Mouse (Mus musculus) cerebellum, adult 2 months (tissue): ENCODE data around the gene Thap11. TPM values are rescaled to one million over a fixed set of nuclear protein-coding genes. Genes with fewer than 3 reads are reported as not detected.

Experiments
- DNase-seq, 2 experiments: peaks; one replicate each; pipeline ENCODE4 v3.0.0; 2021
- H3K27ac ChIP-seq: fragments of 200-500 bp; 2 replicates; pipeline ENCODE4 v1.5.1; 2012; ENCODE audit warnings: low read length, control low read depth, inconsistent platforms; ENCODE audit not compliant: insufficient read depth
- H3K27me3 ChIP-seq: fragments of 200-500 bp; 2 replicates; pipeline ENCODE4 v1.6.1; 2012; ENCODE audit warnings: inconsistent platforms, mild to moderate bottlenecking, low read length, moderate library complexity; ENCODE audit not compliant: control insufficient read depth, insufficient read depth
- H3K4me1 ChIP-seq: fragments of 200-500 bp; 2 replicates; pipeline ENCODE4 v1.6.1; 2011; ENCODE audit warnings: low read length; ENCODE audit not compliant: control insufficient read depth, insufficient read depth
- H3K4me3 ChIP-seq: fragments of 200-500 bp; replicated peaks from 2 replicates; pipeline ENCODE3; 2011; ENCODE audit warnings: mild to moderate bottlenecking, low read depth, low read length, control low read depth; ENCODE audit not compliant: insufficient read depth
- CTCF ChIP-seq: fragments of 200-500 bp; IDR thresholded peaks from 2 replicates; pipeline ENCODE4 v1.5.1; 2011; ENCODE audit warnings: low read depth, mild to moderate bottlenecking, control low read depth, low read length, moderate library complexity, borderline replicate concordance; ENCODE audit not compliant: insufficient read depth
- POLR2A ChIP-seq: fragments of 200-500 bp; IDR thresholded peaks from 2 replicates; pipeline ENCODE4 v1.6.1; 2011; ENCODE audit warnings: low read length, control low read depth, borderline replicate concordance; ENCODE audit not compliant: insufficient read depth
- WGBS: fragments of 180-500 bp; shearing (Covaris S2); methylation state at CpG from one replicate; pipeline ENCODE4 v1.1.7; 2018; 5-methylcytosine and 5-hydroxymethylcytosine counted together
- polyA plus RNA-seq: library from polyadenylated mRNA; depleted of rRNA; stranded (reverse); fragments of >200 nt; gene quantifications from 2 replicates; pipeline ENCODE4 v1.2.3, GENCODE M21; 2012; rRNA removed

The Thap11 gene
- polyA plus RNA-seq, 1 experiment, result 52.0 TPM

GRCm38 (mm10) chr8:105893339-105893738 is 38.4 kb downstream of the Thap11 start, which contains the start of gene Nrn1l:
Gene Nrn1l, plus strand, starts transcription at chr8:105893567.
- H3K27ac ChIP-seq, result no peak within 1 kb of the TSS
- no peak for TF ChIP-seq POLR2A
- TF ChIP-seq CTCF, result no peak
- H3K27me3 ChIP-seq, result no peaks in the 10 kb centered on the region
- DNase-seq, result peak; percentile 43 to 59
- H3K4me3 ChIP-seq, result no peak within 1 kb of the TSS
- H3K4me1 ChIP-seq, result peaks cover 6% of the 10 kb centered on the region; the same call in 1 of the 2 replicates
- 19% methylated on average over 11 of the region's 11 CpGs for WGBS

GRCm38 (mm10) chr8:105897801-105898480 is 43.0 kb downstream of the Thap11 start:
- DNase-seq, result no peak
- H3K27ac ChIP-seq, result no peak overlapping the region
- 78% methylated on average over 9 of the region's 9 CpGs for WGBS

GRCm38 (mm10) chr8:105900180-105900940 is 45.4 kb downstream of the Thap11 start, which contains the start of gene Pskh1:
Gene Pskh1, plus strand, starts transcription at chr8:105900441.
- WGBS, result under 1% methylated on average over 68 of the region's 68 CpGs
- H3K27me3 ChIP-seq, result no peaks in the 10 kb centered on the region
- peak within 1 kb of the TSS; percentile 66 for H3K4me3 ChIP-seq
- no peaks in the 10 kb centered on the region for H3K4me1 ChIP-seq
- peak within 1 kb of the TSS; percentile 94 for H3K27ac ChIP-seq
- peak; percentile 93 to 95 for DNase-seq
- peak; percentile 81 for TF ChIP-seq POLR2A
- TF ChIP-seq CTCF, result no peak

More at GRCm38 (mm10) chr8:105897801-105898480, 43.0 kb downstream of the Thap11 start:
- H3K4me3 ChIP-seq, result no peak overlapping the region
- TF ChIP-seq CTCF, result no peak
- TF ChIP-seq POLR2A, result no peak
- H3K4me1 ChIP-seq, result no peaks in the 10 kb centered on the region
- H3K27me3 ChIP-seq, result no peaks in the 10 kb centered on the region

GRCm38 (mm10) chr8:105900941-105901616 is 46.1 kb downstream of the Thap11 start:
- Histone ChIP-seq H3K27ac (peak overlapping the region; percentile 94), H3K4me1 (no peaks in the 10 kb centered on the region), H3K27me3 (no peaks in the 10 kb centered on the region), H3K4me3 (peak overlapping the region; percentile 66)
- no peak for TF ChIP-seq CTCF
- no peak for TF ChIP-seq POLR2A
- DNase-seq, result no peak
- WGBS, result 28% methylated on average over 16 of the region's 16 CpGs

Other genes starting within 250 kb of the Thap11 start
- gene Ripor1, start 249.9 kb upstream of the Thap11 start, polyA plus RNA-seq, result 33.4 and 35.9 TPM in 2 replicates
- gene Ctcf, start 218.6 kb upstream of the Thap11 start, polyA plus RNA-seq, result 41.6 and 45.7 TPM in 2 replicates
- gene Agrp, start 217.7 kb upstream of the Thap11 start, polyA plus RNA-seq, result 0.36 and 1.00 TPM in 2 replicates
- gene Carmil2, start 168.9 kb upstream of the Thap11 start, polyA plus RNA-seq, result 69.8 and 72.1 TPM in 2 replicates
- gene Acd, start 154.0 kb upstream of the Thap11 start, polyA plus RNA-seq, result 56.3 and 56.8 TPM in 2 replicates
- 128 and 137 TPM in 2 replicates for gene Pard6a, start 154.0 kb upstream of the Thap11 start, polyA plus RNA-seq
- gene 4933405L10Rik, start 147.5 kb upstream of the Thap11 start, polyA plus RNA-seq, result 0.51 TPM in 2 replicates
- gene Enkd1, start 146.9 kb upstream of the Thap11 start, polyA plus RNA-seq, result 15.3 and 17.4 TPM in 2 replicates
- gene Gfod2, start 96.5 kb upstream of the Thap11 start, polyA plus RNA-seq, result 20.7 and 21.4 TPM in 2 replicates
- 30.5 and 32.1 TPM in 2 replicates for gene Ranbp10, start 27.8 kb upstream of the Thap11 start, polyA plus RNA-seq
- 0.25 and 0.98 TPM in 2 replicates for gene Tsnaxip1, start 27.4 kb upstream of the Thap11 start, polyA plus RNA-seq
- 27.8 and 30.8 TPM in 2 replicates for gene Cenpt, start 1.9 kb upstream of the Thap11 start, polyA plus RNA-seq
- gene Nutf2, start 5.4 kb downstream of the Thap11 start, polyA plus RNA-seq, result 104 and 111 TPM in 2 replicates
- 75.5 and 81.8 TPM in 2 replicates for gene Edc4, start 25.7 kb downstream of the Thap11 start, polyA plus RNA-seq
- 4.7 and 5.3 TPM in 2 replicates for gene Nrn1l, start 38.4 kb downstream of the Thap11 start, polyA plus RNA-seq
- 13.6 and 14.1 TPM in 2 replicates for gene Pskh1, start 45.3 kb downstream of the Thap11 start, polyA plus RNA-seq
- 2.6 and 3.4 TPM in 2 replicates for gene Ctrl, start 78.7 kb downstream of the Thap11 start, polyA plus RNA-seq
- 84.3 and 89.4 TPM in 2 replicates for gene Psmb10, start 83.3 kb downstream of the Thap11 start, polyA plus RNA-seq
- 106 and 110 TPM in 2 replicates for gene Lcat, start 88.2 kb downstream of the Thap11 start, polyA plus RNA-seq
- gene Slc12a4, start 111.0 kb downstream of the Thap11 start, polyA plus RNA-seq, result 34.9 and 36.1 TPM in 2 replicates
- gene Dpep3, start 124.3 kb downstream of the Thap11 start, polyA plus RNA-seq, result not detected in 2 replicates
- 34.1 and 35.7 TPM in 2 replicates for gene Dus2, start 136.2 kb downstream of the Thap11 start, polyA plus RNA-seq
- gene Dpep2nb, start 150.8 kb downstream of the Thap11 start, polyA plus RNA-seq, result 0.13 TPM in 1 of 2 replicates, not detected in the other
- 15.2 and 16.0 TPM in 2 replicates for gene Ddx28, start 156.8 kb downstream of the Thap11 start, polyA plus RNA-seq
- gene Nfatc3, start 203.7 kb downstream of the Thap11 start, polyA plus RNA-seq, result 11.1 and 11.6 TPM in 2 replicates